Mouse (Mus musculus): ENCODE measurements at regions not wholly inside any gene's neighbourhood (a gene's known extent, or its start where the extent isn't known, plus 50 kb on each side); places are given as distances from the start of the nearest gene placed in this dataset.

DNA sequence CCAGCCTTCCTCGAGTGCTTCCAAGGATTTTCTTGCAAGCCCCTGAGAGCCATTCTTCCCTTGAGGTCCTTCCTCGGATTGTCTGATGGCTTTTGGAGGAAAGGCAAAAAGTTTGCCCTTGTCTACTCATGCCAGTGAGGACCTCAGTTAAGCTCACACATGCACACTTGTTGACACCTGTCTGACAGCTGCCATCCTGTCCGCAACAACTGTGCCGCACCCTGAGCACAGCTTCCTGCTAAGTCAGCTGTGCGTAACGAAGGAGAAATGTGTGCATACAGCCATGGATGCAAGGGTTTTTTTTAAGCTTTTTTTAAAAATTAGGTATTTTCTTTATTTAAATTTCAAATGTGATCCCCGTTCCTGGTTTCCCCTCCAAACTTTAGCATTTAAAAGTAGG lies 293.8 kb downstream of the Adgrl2 start:
- Histone ChIP-seq H3K4me3 (no peak overlapping the region), H3K9ac (no peak overlapping the region), H3K27ac (no peak overlapping the region), H3K9me3 (replicated peaks) (no peaks in the 10 kb centered on the region), H3K4me2 (no peak overlapping the region), H3K4me1 (no peaks in the 10 kb centered on the region), H3K27me3 (replicated peaks) (no peaks in the 10 kb centered on the region), H3K36me3 (no peaks in the 10 kb centered on the region)
- ATAC-seq: no peak
- WGBS (ENCODE audit: insufficient replicate concordance): 67% methylated on average over 7 of the region's 7 CpGs

DNA sequence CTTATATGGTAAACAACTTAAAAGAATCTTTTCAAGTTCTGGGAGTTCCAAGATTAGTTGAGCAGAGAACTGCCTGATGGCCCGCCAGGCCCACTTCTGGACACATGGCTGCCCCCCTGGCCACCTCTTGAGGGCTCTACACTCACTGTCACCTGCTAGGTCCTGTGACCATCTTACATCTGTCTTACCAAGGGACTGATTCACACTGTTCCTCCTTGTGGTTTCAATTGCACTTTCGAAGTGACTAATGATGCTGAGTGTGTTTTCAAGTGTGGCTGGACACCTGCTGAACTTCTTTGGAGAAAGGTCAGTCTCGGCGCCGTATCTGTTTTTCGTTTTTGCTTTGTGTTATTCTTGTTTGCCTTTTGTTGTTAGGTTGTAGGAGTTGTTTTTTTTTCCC lies 294.9 kb downstream of the Adgrl2 start:
- Histone ChIP-seq H3K27me3 (replicated peaks) (no peaks in the 10 kb centered on the region), H3K4me3 (no peak overlapping the region), H3K4me2 (no peak overlapping the region), H3K36me3 (no peaks in the 10 kb centered on the region), H3K9me3 (replicated peaks) (no peaks in the 10 kb centered on the region), H3K9ac (no peak overlapping the region), H3K4me1 (no peaks in the 10 kb centered on the region), H3K27ac (no peak overlapping the region)
- 78% methylated on average over 6 of the region's 6 CpGs for WGBS (ENCODE audit: insufficient replicate concordance)
- no peak for ATAC-seq

DNA sequence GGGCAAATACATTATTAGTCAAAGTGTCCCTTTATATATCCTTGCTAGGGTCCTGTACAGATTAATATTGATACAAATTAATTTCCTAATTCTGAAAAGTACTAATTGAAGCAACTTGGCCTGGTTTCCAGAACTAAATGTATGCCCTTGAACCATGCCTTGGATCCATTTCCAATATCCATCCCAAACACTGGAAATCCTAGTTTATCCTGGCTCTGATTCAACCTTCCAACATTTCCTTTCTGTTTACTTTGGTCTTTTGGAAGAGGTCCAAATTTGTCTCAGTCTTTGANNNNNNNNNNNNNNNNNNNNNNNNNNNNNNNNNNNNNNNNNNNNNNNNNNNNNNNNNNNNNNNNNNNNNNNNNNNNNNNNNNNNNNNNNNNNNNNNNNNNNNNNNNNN lies 307.2 kb downstream of the Adgrl2 start:
- Histone ChIP-seq H3K36me3 (no peaks in the 10 kb centered on the region), H3K27me3 (replicated peaks) (no peaks in the 10 kb centered on the region), H3K27ac (no peak overlapping the region), H3K4me1 (no peaks in the 10 kb centered on the region), H3K4me3 (no peak overlapping the region), H3K9ac (no peak overlapping the region), H3K9me3 (replicated peaks) (no peaks in the 10 kb centered on the region), H3K4me2 (no peak overlapping the region)
- no peak for ATAC-seq

DNA sequence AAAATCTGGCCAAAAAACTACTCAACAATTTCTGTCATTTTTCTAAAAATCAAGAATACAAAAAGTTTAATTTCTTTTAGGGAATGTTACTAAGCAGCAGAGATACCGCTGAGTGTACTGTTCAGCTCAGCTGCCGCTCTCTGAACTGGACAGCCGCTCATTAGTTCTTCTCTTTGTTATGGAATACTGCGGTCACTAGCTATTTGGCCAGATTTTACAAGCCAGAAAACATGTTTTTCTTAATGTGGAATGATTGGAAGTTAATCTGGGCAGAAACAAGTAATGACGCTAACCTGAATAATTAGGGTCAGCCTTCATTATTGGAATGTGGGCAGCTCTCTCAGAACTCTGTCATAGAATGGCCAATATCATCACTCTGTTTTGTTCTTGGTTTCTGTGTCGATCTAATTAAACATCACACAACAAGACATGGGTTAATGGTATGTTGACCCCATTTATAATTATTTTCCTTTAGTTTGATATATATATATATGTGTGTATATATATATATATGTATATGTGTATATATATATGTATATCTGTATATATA lies 307.8 kb downstream of the Adgrl2 start:
- H3K36me3 ChIP-seq: no peaks in the 10 kb centered on the region
- no peak overlapping the region for H3K4me3 ChIP-seq
- H3K9me3 ChIP-seq (replicated peaks): no peaks in the 10 kb centered on the region
- WGBS (ENCODE audit: insufficient replicate concordance): 74% methylated on average over 6 of the region's 6 CpGs
- no peaks in the 10 kb centered on the region for H3K27me3 ChIP-seq (replicated peaks)
- no peak overlapping the region for H3K9ac ChIP-seq
- no peak for ATAC-seq
- no peaks in the 10 kb centered on the region for H3K4me1 ChIP-seq
- H3K4me2 ChIP-seq: no peak overlapping the region
- no peak overlapping the region for H3K27ac ChIP-seq

DNA sequence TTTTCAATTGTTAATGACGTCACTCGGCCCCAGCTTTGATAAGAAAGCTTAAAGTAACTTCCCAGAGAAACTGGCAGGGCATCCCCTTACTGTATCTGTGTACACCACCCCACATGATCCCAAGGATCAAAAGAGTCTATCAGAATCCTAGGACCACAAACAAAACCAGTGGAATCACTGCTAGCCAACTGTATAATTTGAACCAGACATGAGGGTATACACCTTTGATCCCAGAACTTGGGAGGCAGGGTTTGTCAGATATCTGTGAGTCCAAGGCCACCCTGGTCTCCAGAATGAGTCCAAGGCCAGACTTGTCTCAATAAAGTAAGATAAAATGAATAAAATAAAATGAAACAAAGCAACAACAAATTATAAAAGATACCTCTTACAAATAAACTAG lies 309.2 kb downstream of the Adgrl2 start:
- WGBS (ENCODE audit: insufficient replicate concordance): 51% methylated on average over 2 of the region's 2 CpGs
- Histone ChIP-seq H3K9me3 (replicated peaks) (no peaks in the 10 kb centered on the region), H3K9ac (no peak overlapping the region), H3K27me3 (replicated peaks) (no peaks in the 10 kb centered on the region), H3K27ac (no peak overlapping the region), H3K4me1 (no peaks in the 10 kb centered on the region), H3K4me2 (no peak overlapping the region), H3K4me3 (no peak overlapping the region), H3K36me3 (no peaks in the 10 kb centered on the region)
- ATAC-seq: no peak

DNA sequence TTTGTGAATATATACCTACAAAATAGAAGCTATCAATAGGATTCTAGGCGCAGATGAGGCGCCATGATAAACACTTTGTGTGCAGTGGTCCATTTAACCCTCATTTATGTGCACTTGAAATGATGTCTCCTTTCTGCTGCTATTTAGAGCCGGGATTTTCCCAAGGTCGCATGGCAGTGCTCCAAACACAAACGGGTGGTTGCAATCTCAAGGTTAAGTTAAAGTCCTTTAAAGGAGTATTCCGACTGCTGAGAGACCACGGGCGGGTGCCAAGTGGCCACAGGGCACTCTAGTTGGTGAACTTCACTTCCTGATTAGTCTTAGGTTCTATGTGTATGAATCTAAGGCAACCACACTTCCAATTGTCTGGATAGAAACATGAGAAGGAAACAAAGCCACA lies 309.6 kb downstream of the Adgrl2 start:
- no peak overlapping the region for H3K9ac ChIP-seq
- no peaks in the 10 kb centered on the region for H3K27me3 ChIP-seq (replicated peaks)
- H3K36me3 ChIP-seq: no peaks in the 10 kb centered on the region
- WGBS (ENCODE audit: insufficient replicate concordance): 66% methylated on average over 8 of the region's 8 CpGs
- H3K4me1 ChIP-seq: no peaks in the 10 kb centered on the region
- no peak overlapping the region for H3K4me3 ChIP-seq
- no peak overlapping the region for H3K27ac ChIP-seq
- ATAC-seq: no peak
- H3K4me2 ChIP-seq: no peak overlapping the region
- H3K9me3 ChIP-seq (replicated peaks): no peaks in the 10 kb centered on the region

DNA sequence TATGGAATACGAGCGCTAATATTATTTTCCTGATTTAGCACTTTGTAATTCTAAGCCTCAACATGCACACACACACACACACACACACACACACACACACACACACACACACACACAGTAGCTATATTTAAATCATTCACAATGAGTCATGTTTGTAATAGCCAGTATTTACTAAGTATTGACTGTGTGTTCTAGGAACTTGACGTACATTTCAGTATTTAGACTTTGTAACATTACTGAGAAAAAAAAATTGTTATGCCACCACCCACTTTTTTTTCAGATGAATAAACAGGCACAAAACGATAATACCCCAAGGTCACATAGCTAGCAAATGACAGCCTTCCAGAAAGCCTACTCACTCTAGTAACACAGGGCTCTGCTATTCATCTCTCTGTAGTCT lies 310.3 kb downstream of the Adgrl2 start:
- no peak overlapping the region for H3K4me2 ChIP-seq
- no peak for ATAC-seq
- H3K4me1 ChIP-seq: no peaks in the 10 kb centered on the region
- no peaks in the 10 kb centered on the region for H3K36me3 ChIP-seq
- no peaks in the 10 kb centered on the region for H3K9me3 ChIP-seq (replicated peaks)
- H3K27ac ChIP-seq: no peak overlapping the region
- H3K27me3 ChIP-seq (replicated peaks): no peaks in the 10 kb centered on the region
- no peak overlapping the region for H3K4me3 ChIP-seq
- 85% methylated on average over 4 of the region's 4 CpGs for WGBS (ENCODE audit: insufficient replicate concordance)
- H3K9ac ChIP-seq: no peak overlapping the region

DNA sequence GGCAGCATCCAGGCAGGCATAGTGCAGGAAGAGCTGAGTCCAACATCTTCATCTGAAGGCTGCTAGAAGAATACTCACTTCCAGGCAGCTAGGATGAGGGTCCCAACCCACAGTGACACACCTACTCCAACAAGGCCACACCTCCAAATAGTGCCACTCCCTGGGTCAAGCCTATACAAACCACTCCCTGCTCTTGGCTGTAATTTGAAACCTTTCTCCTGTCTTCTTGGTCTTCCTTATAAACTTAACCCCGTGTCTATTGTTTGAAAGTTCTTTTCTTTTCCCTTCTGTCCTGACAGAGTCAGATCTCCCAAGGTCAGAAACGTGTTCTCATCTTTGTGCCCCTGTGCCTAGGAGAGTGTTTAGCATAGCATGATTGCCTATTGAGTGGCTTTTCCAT lies 311.2 kb downstream of the Adgrl2 start:
- H3K36me3 ChIP-seq: no peaks in the 10 kb centered on the region
- no peaks in the 10 kb centered on the region for H3K27me3 ChIP-seq (replicated peaks)
- H3K4me1 ChIP-seq: no peaks in the 10 kb centered on the region
- no peaks in the 10 kb centered on the region for H3K9me3 ChIP-seq (replicated peaks)
- 42% methylated on average over 2 of the region's 2 CpGs for WGBS (ENCODE audit: insufficient replicate concordance)
- H3K4me2 ChIP-seq: no peak overlapping the region
- no peak for ATAC-seq
- no peak overlapping the region for H3K27ac ChIP-seq
- H3K4me3 ChIP-seq: no peak overlapping the region
- no peak overlapping the region for H3K9ac ChIP-seq

DNA sequence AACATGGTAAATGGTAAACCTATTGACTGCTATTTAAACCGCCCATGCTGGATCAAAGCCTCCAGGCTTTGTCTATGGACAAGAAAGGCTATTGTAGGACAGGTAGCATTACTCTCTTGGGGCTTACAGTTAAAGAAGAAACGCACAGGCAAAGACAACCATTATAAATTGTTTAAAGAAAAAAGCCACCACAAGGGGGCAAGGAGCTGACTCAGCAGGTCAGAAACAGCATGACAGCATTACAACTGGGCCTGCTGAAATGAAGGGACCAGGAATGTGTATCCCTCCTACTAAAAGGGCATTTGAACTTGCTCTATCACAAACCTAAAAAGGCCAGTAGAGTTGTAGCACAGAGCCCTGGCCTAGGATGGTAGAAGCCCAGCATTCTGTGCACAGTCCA lies 314.3 kb downstream of the Adgrl2 start:
- no peaks in the 10 kb centered on the region for H3K4me1 ChIP-seq
- no peak overlapping the region for H3K9ac ChIP-seq
- no peaks in the 10 kb centered on the region for H3K9me3 ChIP-seq (replicated peaks)
- no peak overlapping the region for H3K4me3 ChIP-seq
- H3K36me3 ChIP-seq: no peaks in the 10 kb centered on the region
- H3K27ac ChIP-seq: no peak overlapping the region
- ATAC-seq: no peak
- no peaks in the 10 kb centered on the region for H3K27me3 ChIP-seq (replicated peaks)
- WGBS (ENCODE audit: insufficient replicate concordance): 57% methylated on average over 2 of the region's 2 CpGs
- H3K4me2 ChIP-seq: no peak overlapping the region

DNA sequence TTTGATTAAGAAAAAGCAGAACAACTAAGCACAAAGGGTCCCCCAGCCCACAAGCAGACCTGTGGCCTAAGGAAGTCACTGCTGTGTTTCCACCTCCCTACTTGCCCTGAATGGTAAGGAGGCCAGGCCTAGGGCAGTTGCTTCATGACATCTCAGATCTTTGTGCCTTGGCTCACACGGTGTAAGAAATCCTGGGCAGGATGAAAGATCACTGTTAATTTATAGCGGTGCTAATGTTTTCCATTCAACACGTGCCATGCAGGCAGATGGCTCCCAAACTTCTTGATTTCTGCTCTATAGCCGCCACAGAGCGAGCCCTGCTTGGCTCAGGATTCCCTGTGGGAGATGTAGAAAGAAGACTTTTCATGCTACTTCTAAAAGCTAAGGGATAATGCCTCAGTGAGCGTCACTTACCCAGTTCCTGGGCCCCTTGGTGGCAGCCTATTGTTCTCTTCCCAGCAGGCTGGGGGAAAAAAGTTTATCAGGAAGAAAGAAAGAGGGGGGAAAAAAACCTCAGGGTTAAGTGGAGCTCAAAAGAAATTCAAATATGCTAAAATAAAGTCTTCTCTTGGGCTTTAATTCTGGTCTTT lies 327.4 kb downstream of the Adgrl2 start:
- Histone ChIP-seq H3K4me1 (no peaks in the 10 kb centered on the region), H3K9ac (no peak overlapping the region), H3K36me3 (no peaks in the 10 kb centered on the region), H3K27me3 (replicated peaks) (no peaks in the 10 kb centered on the region), H3K4me2 (no peak overlapping the region), H3K9me3 (replicated peaks) (no peaks in the 10 kb centered on the region), H3K4me3 (no peak overlapping the region), H3K27ac (no peak overlapping the region)
- ATAC-seq: no peak
- 35% methylated on average over 6 of the region's 6 CpGs for WGBS (ENCODE audit: insufficient replicate concordance)

DNA sequence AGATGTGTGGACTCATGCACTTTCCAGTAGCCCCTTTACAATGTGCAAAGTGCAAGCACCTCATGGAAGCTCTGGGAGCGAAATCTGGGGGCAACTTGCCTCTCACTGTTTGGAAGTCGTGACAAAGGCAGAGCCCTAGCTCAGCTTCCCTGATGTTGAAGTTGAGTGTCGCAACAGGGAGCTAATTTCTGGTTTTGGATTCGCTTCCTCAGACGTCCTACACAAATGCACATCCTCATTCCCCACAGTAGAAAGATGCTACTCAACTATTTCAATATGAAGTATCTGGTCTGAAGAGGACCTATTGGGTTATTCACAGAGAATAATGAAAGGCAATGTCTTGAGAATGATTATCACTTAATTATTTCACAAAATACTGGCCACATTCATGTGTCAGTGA lies 331.3 kb downstream of the Adgrl2 start:
- no peak overlapping the region for H3K27ac ChIP-seq
- no peak overlapping the region for H3K4me3 ChIP-seq
- H3K4me1 ChIP-seq: no peaks in the 10 kb centered on the region
- H3K9me3 ChIP-seq (replicated peaks): no peaks in the 10 kb centered on the region
- WGBS (ENCODE audit: insufficient replicate concordance): 57% methylated on average over 5 of the region's 5 CpGs
- H3K36me3 ChIP-seq: no peaks in the 10 kb centered on the region
- no peak for ATAC-seq
- H3K4me2 ChIP-seq: no peak overlapping the region
- H3K27me3 ChIP-seq (replicated peaks): no peaks in the 10 kb centered on the region
- no peak overlapping the region for H3K9ac ChIP-seq

DNA sequence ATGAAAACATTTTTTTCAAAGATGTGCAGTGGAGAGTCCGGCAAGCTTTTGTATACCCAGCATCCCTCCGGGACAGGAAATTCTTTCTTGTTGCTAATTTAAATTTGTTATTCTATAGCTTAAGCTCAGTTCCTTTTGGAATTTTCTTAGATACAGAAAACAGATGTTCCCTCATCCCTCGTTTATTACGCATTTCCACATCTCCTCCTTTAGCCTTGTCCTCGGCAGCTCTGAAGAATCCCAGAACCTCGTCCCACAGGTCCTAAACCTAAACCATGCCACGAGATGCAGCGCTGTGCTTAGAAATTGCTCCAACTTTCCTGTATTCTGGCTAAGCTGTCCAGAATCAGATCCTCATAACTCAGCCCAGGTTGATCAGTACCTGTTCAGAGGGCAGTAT lies 332.0 kb downstream of the Adgrl2 start:
- H3K9me3 ChIP-seq (replicated peaks): no peaks in the 10 kb centered on the region
- no peaks in the 10 kb centered on the region for H3K4me1 ChIP-seq
- H3K4me2 ChIP-seq: no peak overlapping the region
- H3K4me3 ChIP-seq: no peak overlapping the region
- H3K27me3 ChIP-seq (replicated peaks): no peaks in the 10 kb centered on the region
- WGBS (ENCODE audit: insufficient replicate concordance): 70% methylated on average over 8 of the region's 8 CpGs
- H3K36me3 ChIP-seq: no peaks in the 10 kb centered on the region
- ATAC-seq: no peak
- no peak overlapping the region for H3K9ac ChIP-seq
- no peak overlapping the region for H3K27ac ChIP-seq

DNA sequence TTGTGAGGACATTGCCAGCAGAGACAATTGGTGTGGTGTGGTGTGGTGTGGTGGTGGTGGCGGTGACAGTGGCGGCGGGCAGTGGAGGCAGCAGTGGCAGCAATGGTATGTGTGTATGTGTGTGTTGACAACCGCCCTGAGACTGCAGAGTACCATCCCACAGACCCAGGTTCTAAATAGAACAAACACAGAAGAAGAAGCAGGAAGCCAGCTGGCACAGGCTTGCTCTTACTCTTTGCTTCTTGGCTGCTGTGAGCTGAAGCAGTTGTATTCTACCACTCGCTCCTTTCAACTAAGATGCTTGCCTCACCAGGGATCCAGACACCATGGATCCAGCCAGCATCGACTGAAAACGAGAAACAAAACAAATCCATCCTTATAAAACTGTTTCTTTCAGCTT lies 334.2 kb downstream of the Adgrl2 start:
- Histone ChIP-seq H3K4me2 (no peak overlapping the region), H3K4me3 (no peak overlapping the region), H3K9me3 (replicated peaks) (no peaks in the 10 kb centered on the region), H3K9ac (no peak overlapping the region), H3K36me3 (no peaks in the 10 kb centered on the region), H3K27me3 (replicated peaks) (no peaks in the 10 kb centered on the region), H3K27ac (no peak overlapping the region), H3K4me1 (no peaks in the 10 kb centered on the region)
- no peak for ATAC-seq
- WGBS (ENCODE audit: insufficient replicate concordance): 77% methylated on average over 7 of the region's 7 CpGs
